Mouse (Mus musculus) lung, adult 2 months (tissue): ENCODE measurements around the gene Rgs17.

Experiments
- CTCF ChIP-seq: fragments of 200-500 bp; IDR thresholded peaks from 2 replicates; pipeline ENCODE4 v1.5.1; 2011; ENCODE audit warnings: mild to moderate bottlenecking, low read length, control low read depth; ENCODE audit not compliant: insufficient read depth
- POLR2A ChIP-seq: fragments of 200-500 bp; IDR thresholded peaks from 2 replicates; pipeline ENCODE4 v1.6.1; 2011; ENCODE audit warnings: low read depth, mild to moderate bottlenecking, control low read depth, low read length, borderline replicate concordance; ENCODE audit errors: extremely low read depth

GRCm38 (mm10) chr10:5921771-5922170, 429 bp downstream of the Rgs17 start:
- TF ChIP-seq CTCF: no peak
- TF ChIP-seq POLR2A: no peak
